32 mouse cellular contexts compared by ENCODE assay signal in genomic region chr5:3653801-3654200, GRCm38 (mm10). TPM values are rescaled to one million over a fixed set of nuclear protein-coding genes. Genes with fewer than 3 reads are reported as not detected.
"Had no signal": no experiment of that assay in that cellular context is flagged by ENCODE, and none has a peak within 500 bp of the region (broad histone marks: within the 10 kb centered on the region; RNA-seq: fewer than 3 reads in every experiment).

No protein-coding gene starts in this region.

- H3K9ac ChIP-seq: kidney, embryonic 15.5 days; limb, embryonic 13.5 days; liver, embryonic 12.5 days; liver, embryonic 15.5 days; lung, embryonic 15.5 days; midbrain, embryonic 13.5 days had no signal

- DNase-seq: kidney, adult 8-10 months; kidney, postnatal 10 days; kidney, postnatal 36 days; layer of hippocampus, postnatal 36 days; liver; lung, adult 18-20 months; lung, postnatal 10 days; lung, postnatal 36 days; right cerebral cortex, adult 18-20 months; right cerebral cortex, postnatal 25 days; thymus, adult 2 months; thymus, postnatal 14 days; thymus, postnatal 4 days had no signal

- H3K36me3 ChIP-seq: kidney, embryonic 15.5 days; limb, embryonic 10.5 days; limb, embryonic 13.5 days; liver, embryonic 12.5 days; liver, embryonic 15.5 days; lung, embryonic 15.5 days; midbrain, embryonic 13.5 days had no signal

- H3K27me3 ChIP-seq: kidney, embryonic 15.5 days; limb, embryonic 13.5 days; liver, embryonic 12.5 days; liver, embryonic 15.5 days; lung, embryonic 15.5 days; midbrain, embryonic 13.5 days had no signal

- H3K9me3 ChIP-seq: kidney, embryonic 15.5 days; limb, embryonic 10.5 days; liver, embryonic 12.5 days; liver, embryonic 15.5 days; lung, embryonic 15.5 days had no signal

- H3K27ac ChIP-seq: kidney, embryonic 15.5 days; left cerebral cortex, adult 2 months; limb, embryonic 10.5 days; limb, embryonic 13.5 days; liver, embryonic 12.5 days; liver, embryonic 15.5 days; lung, embryonic 15.5 days; midbrain, embryonic 13.5 days; stomach, postnatal 0 days had no signal

- H3K4me2 ChIP-seq: kidney, embryonic 15.5 days; limb, embryonic 13.5 days; liver, embryonic 12.5 days; liver, embryonic 15.5 days; lung, embryonic 15.5 days; midbrain, embryonic 13.5 days had no signal

- H3K4me3 ChIP-seq: kidney, embryonic 15.5 days; left cerebral cortex, adult 2 months; limb, embryonic 10.5 days; limb, embryonic 13.5 days; liver, embryonic 12.5 days; liver, embryonic 15.5 days; lung, embryonic 15.5 days; midbrain, embryonic 13.5 days had no signal

- ATAC-seq: intestine, postnatal 0 days; liver, embryonic 12.5 days; midbrain, embryonic 13.5 days had no signal

- H3K4me1 ChIP-seq: kidney, embryonic 15.5 days; limb, embryonic 10.5 days; limb, embryonic 13.5 days; lung, embryonic 15.5 days; midbrain, embryonic 13.5 days had no signal

RNA-seq across cellular contexts. Expression of gene Tmbim7, which starts 2.8 kb away (rescaled TPM):
- total RNA-seq: layer of hippocampus, adult 8-10 months; layer of hippocampus, postnatal 10 days; layer of hippocampus, postnatal 36 days; left cerebral cortex, adult 2 months; left cerebral cortex, postnatal 10 days; midbrain, postnatal 0 days had no signal
- polyA plus RNA-seq: intestine, embryonic 14.5 days; intestine, postnatal 0 days; kidney, embryonic 15.5 days; limb, embryonic 10.5 days; limb, embryonic 13.5 days; liver, embryonic 12.5 days; liver, embryonic 15.5 days; lung, embryonic 15.5 days; midbrain, embryonic 13.5 days; midbrain, postnatal 0 days; neural tube, embryonic 11.5 days; neural tube, embryonic 14.5 days; spleen, adult 2 months; stomach, embryonic 14.5 days; stomach, postnatal 0 days; thymus, adult 2 months had no signal
